Mouse (Mus musculus) ES-E14 (cell line): Measurements from ENCODE around the gene Hist1h2bb. TPM values are rescaled to one million over a fixed set of nuclear protein-coding genes. Genes with fewer than 3 reads are reported as not detected.
A peak's percentile ranks its signal among the peaks of the same experiment; 100 is the strongest.
"Not testable (repeated sequence)": the region's sequence is repeated elsewhere in the genome, so short reads cannot be mapped to it uniquely, and the experiment has no call there.

Experiments used
- DNase-seq: peaks from one replicate; pipeline ENCODE4 v3.0.0-alpha.2; 2013; ENCODE audit warnings: low read depth, low spot score
- H3K27ac ChIP-seq: 2 replicates; pipeline ENCODE4 v1.5.1; 2012; ENCODE audit warnings: low read depth, mild to moderate bottlenecking, low read length, moderate library complexity, mixed read lengths; ENCODE audit not compliant: poor library complexity, insufficient read depth, severe bottlenecking
- H3K36me3 ChIP-seq: 2 replicates; pipeline ENCODE4 v1.6.1; 2012; ENCODE audit warnings: mild to moderate bottlenecking, low read length, moderate library complexity, mixed read lengths; ENCODE audit not compliant: control insufficient read depth, poor library complexity, insufficient read depth, severe bottlenecking
- H3K4me1 ChIP-seq, 2 experiments: fragments of 150-350 bp in 1 of 2; sonication (generic) in 1 of 2; 2 replicates each; pipeline ENCODE4 v1.6.1; 2012; ENCODE audit warnings: low read length in 2 of 2, mild to moderate bottlenecking in 1 of 2, mixed read lengths in 1 of 2; ENCODE audit not compliant: control insufficient read depth in 2 of 2, insufficient read depth in 2 of 2, poor library complexity in 1 of 2
- H3K4me3 ChIP-seq, 2 experiments: fragments of 150-350 bp in 1 of 2; sonication (generic) in 1 of 2; 2 replicates each; pipeline ENCODE4 v1.5.1; 2012; ENCODE audit warnings: low read length in 2 of 2, low read depth in 1 of 2, mild to moderate bottlenecking in 1 of 2, mixed read lengths in 1 of 2; ENCODE audit not compliant: insufficient read depth in 1 of 2, poor library complexity in 1 of 2, severe bottlenecking in 1 of 2
- H3K9ac ChIP-seq: 2 replicates; pipeline ENCODE4 v1.6.1; 2012; ENCODE audit warnings: low read depth, mild to moderate bottlenecking, low read length, mixed read lengths; ENCODE audit not compliant: poor library complexity, insufficient read depth, severe bottlenecking
- H3K9me3 ChIP-seq: fragments of 150-350 bp; sonication (generic); 2 replicates; pipeline ENCODE4 v1.6.1; 2012; ENCODE audit warnings: low read depth, mild to moderate bottlenecking, low read length; ENCODE audit not compliant: control insufficient read depth, insufficient read depth
- CHD2 ChIP-seq: IDR thresholded peaks from 2 replicates; pipeline ENCODE4 v1.6.1; 2014; ENCODE audit warnings: mild to moderate bottlenecking, low read depth, low read length, inconsistent platforms
- HCFC1 ChIP-seq: IDR thresholded peaks from 2 replicates; pipeline ENCODE4 v1.6.1; 2012; ENCODE audit warnings: low read length, inconsistent platforms, borderline replicate concordance; ENCODE audit not compliant: insufficient read depth
- MAFK ChIP-seq: IDR thresholded peaks from 2 replicates; pipeline ENCODE4 v1.6.1; 2014; ENCODE audit warnings: mild to moderate bottlenecking, low read depth, low read length, inconsistent platforms; ENCODE audit not compliant: insufficient read depth
- ZC3H11A ChIP-seq: IDR thresholded peaks from 2 replicates; pipeline ENCODE4 v1.6.1; 2012; ENCODE audit warnings: low read depth, mild to moderate bottlenecking, inconsistent platforms, low read length, borderline replicate concordance
- ZNF384 ChIP-seq: IDR thresholded peaks from 2 replicates; pipeline ENCODE4 v1.6.1; 2012; ENCODE audit warnings: low read depth, low read length, inconsistent platforms
- in situ Hi-C, 2 experiments: fragments of 600-800 bp; cut with MboI; formaldehyde crosslinking; loops; one replicate each; pipeline ENCODE4 v1.15.1; 2025; ENCODE audit warnings: low sequenced_read_pairs in 2 of 2, inconsistent platforms in 1 of 2; ENCODE audit not compliant: unreplicated experiment in 2 of 2
- total RNA-seq: library from RNA; depleted of rRNA; stranded (reverse); fragments of 300-350 nt; gene quantifications from 2 replicates; pipeline ENCODE4 v1.2.3, GENCODE M21; 2012; rRNA removed

The Hist1h2bb gene
- total RNA-seq = 1,224 and 1,736 TPM in 2 replicates

DNA sequence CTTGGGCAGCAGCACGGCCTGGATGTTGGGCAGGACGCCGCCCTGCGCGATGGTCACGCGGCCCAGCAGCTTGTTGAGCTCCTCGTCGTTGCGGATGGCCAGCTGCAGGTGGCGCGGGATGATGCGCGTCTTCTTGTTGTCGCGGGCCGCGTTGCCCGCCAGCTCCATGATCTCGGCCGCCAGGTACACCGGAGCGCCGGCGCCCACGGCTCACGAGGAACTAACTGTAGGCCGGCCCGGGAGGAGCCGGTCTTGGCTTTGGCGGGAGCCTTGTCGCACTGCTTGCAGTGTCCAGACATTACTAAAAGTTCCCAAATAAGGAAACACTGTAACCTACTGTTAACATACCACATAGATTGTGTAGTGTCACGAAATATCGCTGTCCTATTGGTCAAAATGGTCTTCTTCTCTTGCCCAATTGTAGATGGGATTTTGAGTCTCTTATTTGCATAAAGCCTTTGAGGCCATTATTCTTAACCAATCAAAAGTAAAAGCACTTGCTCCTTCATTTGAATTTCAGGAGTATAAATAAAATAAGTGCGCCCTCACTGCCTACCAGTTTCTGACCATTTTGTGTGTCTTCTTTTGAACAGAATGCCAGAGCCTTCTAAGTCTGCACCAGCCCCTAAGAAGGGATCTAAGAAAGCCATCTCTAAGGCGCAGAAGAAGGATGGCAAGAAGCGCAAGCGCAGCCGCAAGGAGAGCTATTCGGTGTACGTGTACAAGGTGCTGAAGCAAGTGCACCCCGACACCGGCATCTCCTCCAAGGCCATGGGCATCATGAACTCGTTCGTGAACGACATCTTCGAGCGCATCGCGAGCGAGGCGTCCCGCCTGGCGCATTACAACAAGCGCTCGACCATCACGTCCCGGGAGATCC is at the start of gene Hist1h2bb:
Gene Hist1h2bb (plus strand): TSS at position 534 of the 880 bp plus-strand sequence.
- not testable (repeated sequence) for H3K9me3 ChIP-seq, DNase-seq, H3K4me1 ChIP-seq, H3K36me3 ChIP-seq
- Histone ChIP-seq H3K27ac (peak within 1 kb of the TSS; percentile 96), H3K9ac (peak within 1 kb of the TSS; percentile 85), H3K4me3 (peak within 1 kb of the TSS; percentile 68)
- in situ Hi-C loops = loop anchor here in 1 of 2 experiments (10.0 kb wide), 2 partner anchors 192 to 1712 kb away; partner anchors contain the start of genes Hist1h1d, Hist1h2ah, Hist1h2bk and Hist1h4f
- peak; percentile 84 for TF ChIP-seq CHD2

- TF ChIP-seq ZNF384 (no peak), MAFK (no peak), CHD2 (no peak), ZC3H11A (0 out of 2 replicates have a peak, but pooled peaks have one; percentile 11)
- peak; percentile 65 for DNase-seq
- in situ Hi-C loops = loop anchor here in 1 of 2 experiments (25.0 kb wide), 1 partner anchor 1660 kb away; the partner anchor contains the start of genes Hist1h2ag, Hist1h2ah, Hist1h2bj and Hist1h2bk
Observed at GRCm38 (mm10) chr13:23697491-23698299, 48.8 kb upstream of the Hist1h2bb start.

DNA sequence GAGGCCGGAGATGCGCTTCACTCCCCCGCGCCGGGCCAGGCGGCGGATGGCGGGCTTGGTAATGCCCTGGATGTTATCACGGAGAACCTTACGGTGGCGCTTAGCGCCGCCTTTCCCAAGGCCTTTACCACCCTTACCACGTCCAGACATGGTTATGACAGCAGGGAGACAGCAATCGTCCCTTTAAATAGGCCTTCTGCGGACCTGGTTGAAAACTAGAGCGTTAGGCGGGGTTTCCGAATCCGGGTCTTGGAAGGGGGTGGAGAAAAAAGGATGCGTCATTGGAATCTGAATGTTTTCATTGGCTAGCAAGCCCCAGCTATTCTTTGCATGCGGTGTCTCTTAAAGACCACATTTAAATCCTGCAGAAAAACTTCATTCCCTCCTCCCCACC is 48.2 kb upstream of the Hist1h2bb start, which contains the start of gene Hist1h4c:
Gene Hist1h4c (minus strand): TSS at position 155 of the 394 bp plus-strand sequence.
- peak; percentile 99 for DNase-seq
- Histone ChIP-seq H3K4me3 (peak within 1 kb of the TSS; percentile 49 to 61), H3K27ac (peak within 1 kb of the TSS; percentile 44; the same call in 1 of the 2 replicates), H3K4me1 (peaks cover 0 to 6% of the 10 kb centered on the region in 2 experiments; a peak in 1 of 4 replicates), H3K9me3 (no peaks in the 10 kb centered on the region), H3K36me3 (no peaks in the 10 kb centered on the region), H3K9ac (peak within 1 kb of the TSS; percentile 61)
- in situ Hi-C loops = loop anchor here in 1 of 2 experiments (25.0 kb wide), 1 partner anchor 1661 kb away; the partner anchor contains the start of genes Hist1h2ag, Hist1h2ah, Hist1h2bj and Hist1h2bk
- no peak for TF ChIP-seq MAFK
- TF ChIP-seq HCFC1 = peak; percentile 37; the same call in 1 of the 2 replicates
- TF ChIP-seq CHD2 = no peak

More at GRCm38 (mm10) chr13:23697491-23698299, 48.8 kb upstream of the Hist1h2bb start:
- Histone ChIP-seq H3K36me3 (no peaks in the 10 kb centered on the region), H3K4me3 (peak overlapping the region; percentile 49 to 61), H3K4me1 (peaks cover 0 to 6% of the 10 kb centered on the region in 2 experiments; a peak in 1 of 4 replicates), H3K9me3 (no peaks in the 10 kb centered on the region; the same call in 1 of the 2 replicates), H3K9ac (peak overlapping the region; percentile 61; the same call in 1 of the 2 replicates), H3K27ac (peak overlapping the region; percentile 44; the same call in 1 of the 2 replicates)

DNA sequence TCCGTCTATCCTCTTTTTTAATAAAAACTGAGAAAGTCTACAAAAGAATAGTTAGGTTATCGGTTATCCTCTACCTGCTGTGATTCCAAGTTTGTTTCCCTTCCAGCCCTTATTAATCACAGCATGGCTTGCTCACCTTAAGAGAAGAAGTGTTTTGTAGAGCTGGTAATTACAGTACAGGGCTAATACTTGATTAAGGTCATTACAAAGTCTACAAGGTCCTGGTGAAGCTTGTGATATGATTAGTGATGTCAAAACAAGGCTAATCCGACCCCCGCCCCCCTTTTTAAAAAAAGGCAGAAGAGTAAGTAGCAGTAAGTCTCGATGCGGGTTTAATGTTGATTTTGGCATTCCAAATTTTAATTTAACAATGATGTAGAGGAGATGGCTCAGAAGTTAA is 47.5 kb upstream of the Hist1h2bb start:
- no peak overlapping the region; the same call in 1 of the 2 replicates for H3K9ac ChIP-seq
- H3K36me3 ChIP-seq = no peaks in the 10 kb centered on the region
- H3K4me1 ChIP-seq = peaks cover 0 to 6% of the 10 kb centered on the region in 2 experiments; a peak in 1 of 4 replicates
- H3K4me3 ChIP-seq = no peak overlapping the region
- in situ Hi-C loops = loop anchor here in 1 of 2 experiments (25.0 kb wide), 1 partner anchor 1662 kb away; the partner anchor contains the start of genes Hist1h2ag, Hist1h2ah, Hist1h2bj and Hist1h2bk
- H3K27ac ChIP-seq = no peak overlapping the region; the same call in 1 of the 2 replicates
- no peaks in the 10 kb centered on the region for H3K9me3 ChIP-seq
- no peak for DNase-seq
- TF ChIP-seq ZNF384 (no peak), ZC3H11A (no peak), MAFK (no peak)
